Mouse (Mus musculus) kidney, postnatal 10 days (tissue): ENCODE data around the gene Wdr86.

Experiments used
- DNase-seq: peaks from one replicate; pipeline ENCODE4 v3.0.0; 2021; ENCODE audit warnings: mixed read lengths

The Wdr86 gene

GRCm38 (mm10) chr5:24681436-24681835 is 49.1 kb downstream of the Wdr86 start:
- DNase-seq, result no peak

DNA sequence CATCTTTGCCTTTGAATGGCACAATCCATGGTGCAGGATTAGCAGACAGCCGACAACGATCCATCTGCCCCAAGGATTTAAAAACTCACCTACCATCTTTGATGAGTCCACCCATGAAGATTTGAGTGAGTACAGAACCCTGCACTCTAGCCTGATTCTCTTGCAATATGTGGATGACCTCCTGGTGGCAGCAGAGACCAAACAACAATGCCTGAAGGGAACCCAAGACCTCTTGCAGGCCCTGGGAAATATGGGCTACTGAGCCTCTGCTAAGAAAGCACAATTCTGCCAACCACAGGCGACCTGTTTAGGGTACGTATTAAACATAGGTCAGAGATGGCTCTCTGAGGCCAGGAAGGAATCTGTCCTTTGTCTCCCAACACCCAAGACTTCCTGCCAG is 56.3 kb downstream of the Wdr86 start:
- peak; percentile 88 for DNase-seq
